Mouse (Mus musculus): Measurements from ENCODE around the gene Vmn1r10.

The Vmn1r10 gene

GRCm38 (mm10) chr6:57109154-57109553 lies at the start of gene Vmn1r10:
TSS of gene Vmn1r10 (plus strand) at chr6:57109454.
- no peak for DNase-seq (ENCODE audit: extremely low spot score)

- no peak for DNase-seq (ENCODE audit: extremely low spot score)
Observed at GRCm38 (mm10) chr6:57063730-57064129, 45.5 kb upstream of the Vmn1r10 start.

DNA sequence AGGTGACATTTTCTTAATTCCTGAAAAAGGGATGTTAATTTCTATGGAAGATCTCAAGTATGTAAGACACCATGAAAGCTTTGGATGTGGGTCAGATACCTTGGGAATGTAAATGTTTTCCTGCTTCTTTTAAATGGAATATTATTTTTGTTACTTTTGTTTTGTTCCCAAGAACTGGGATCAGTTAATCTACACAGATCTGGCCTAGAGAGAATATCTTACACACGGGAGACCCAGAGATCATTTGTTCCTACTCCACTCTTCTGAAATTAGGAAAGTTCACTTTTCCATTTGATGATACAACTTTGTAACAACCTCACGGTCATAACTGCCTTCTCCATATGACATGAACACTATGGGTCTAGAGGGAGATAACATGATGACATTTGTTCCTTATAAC lies 42.8 kb upstream of the Vmn1r10 start, which contains the start of gene Vmn1r9:
TSS of gene Vmn1r9 (plus strand) at position 301 of the 400 bp plus-strand sequence.
- DNase-seq (ENCODE audit: extremely low spot score) = no peak

GRCm38 (mm10) chr6:57106358-57106757 lies 2.9 kb upstream of the Vmn1r10 start:
- peak; percentile 1 for DNase-seq (ENCODE audit: extremely low spot score)

- no peak for DNase-seq (ENCODE audit: extremely low spot score)
Observed at GRCm38 (mm10) chr6:57133155-57133554, 23.9 kb downstream of the Vmn1r10 start, which contains the start of gene Vmn1r11. TSS of gene Vmn1r11 (plus strand) at chr6:57133455.

- no peak for DNase-seq (ENCODE audit: extremely low spot score)
Observed at GRCm38 (mm10) chr6:57156619-57157018, 47.4 kb downstream of the Vmn1r10 start, which contains the start of gene Vmn1r12. TSS of gene Vmn1r12 (plus strand) at chr6:57156919.
